Mouse (Mus musculus) CH12.LX (cell line): ENCODE measurements around the gene Mrpl42. TPM values are rescaled to one million over a fixed set of nuclear protein-coding genes. Genes with fewer than 3 reads are reported as not detected.
A peak's percentile ranks its signal among the peaks of the same experiment; 100 is the strongest.

Source experiments
- DNase-seq: peaks from one replicate; pipeline ENCODE4 v3.0.0-alpha.2; 2013; ENCODE audit errors: extremely low read depth
- H3K27ac ChIP-seq: 2 replicates; pipeline ENCODE4 v1.5.1; 2012; ENCODE audit warnings: low read depth, mild to moderate bottlenecking, control low read depth, moderate library complexity; ENCODE audit not compliant: insufficient read depth
- H3K27me3 ChIP-seq: replicated peaks from 2 replicates; pipeline ENCODE3; 2012; ENCODE audit warnings: inconsistent platforms
- H3K36me3 ChIP-seq, 2 experiments: replicated peaks in 1 of 2; 2 replicates each; pipeline versions ENCODE3 to v1.6.1; 2012; ENCODE audit warnings: inconsistent platforms in 1 of 2, low read length in 1 of 2, mild to moderate bottlenecking in 1 of 2, mixed read lengths in 1 of 2, moderate library complexity in 1 of 2; ENCODE audit not compliant: control insufficient read depth in 1 of 2, insufficient read depth in 1 of 2
- H3K4me1 ChIP-seq, 2 experiments: 2 replicates each; pipeline ENCODE4 v1.6.1; 2012; ENCODE audit warnings: inconsistent platforms in 1 of 2, moderate library complexity in 1 of 2; ENCODE audit not compliant: insufficient read depth in 2 of 2, control insufficient read depth in 1 of 2
- H3K4me2 ChIP-seq: 2 replicates; pipeline ENCODE4 v1.6.1; 2012; ENCODE audit warnings: low read depth, mild to moderate bottlenecking, control low read depth; ENCODE audit not compliant: poor library complexity, insufficient read depth, severe bottlenecking
- H3K4me3 ChIP-seq, 3 experiments: fragments of 150-350 bp in 1 of 3; sonication (generic) in 1 of 3; replicated peaks in 1 of 3; 2 replicates each; pipeline versions ENCODE3 to v1.5.1; 2011 to 2012; ENCODE audit warnings: low read depth in 2 of 3, low read length in 2 of 3, mild to moderate bottlenecking in 2 of 3, moderate library complexity in 2 of 3, control low read depth in 1 of 3, improper control_type of control experiment in 1 of 3, inconsistent platforms in 1 of 3, mixed read lengths in 1 of 3; ENCODE audit not compliant: poor library complexity in 1 of 3
- H3K79me2 ChIP-seq: replicated peaks from 2 replicates; pipeline ENCODE4 v1.6.1; 2012; ENCODE audit warnings: mild to moderate bottlenecking, moderate library complexity; ENCODE audit not compliant: control insufficient read depth, poor library complexity, insufficient read depth, severe bottlenecking; ENCODE audit errors: extremely low read depth
- H3K9ac ChIP-seq: 2 replicates; pipeline ENCODE4 v1.6.1; 2012; ENCODE audit warnings: low read depth, mild to moderate bottlenecking, control low read depth, moderate library complexity; ENCODE audit not compliant: insufficient read depth
- H3K9me3 ChIP-seq: replicated peaks from 2 replicates; pipeline ENCODE3; 2012; ENCODE audit warnings: low read length, inconsistent platforms, mixed read lengths
- BHLHE40 ChIP-seq: IDR thresholded peaks from 2 replicates; pipeline ENCODE4 v1.6.1; 2011; ENCODE audit warnings: mild to moderate bottlenecking, low read depth, low read length, improper control_type of control experiment
- CHD1 ChIP-seq: IDR thresholded peaks from 2 replicates; pipeline ENCODE4 v1.6.1; 2012; ENCODE audit warnings: low read depth, low read length, improper control_type of control experiment, inconsistent platforms
- E2F4 ChIP-seq: IDR thresholded peaks from 2 replicates; pipeline ENCODE4 v1.6.1; 2011; ENCODE audit warnings: low read depth, low read length, improper control_type of control experiment; ENCODE audit not compliant: insufficient replicate concordance
- ELF1 ChIP-seq: IDR thresholded peaks from 2 replicates; pipeline ENCODE4 v1.6.1; 2014; ENCODE audit warnings: low read depth, mild to moderate bottlenecking, inconsistent platforms, low read length, improper control_type of control experiment
- ETS1 ChIP-seq: conservative IDR thresholded peaks from 2 replicates; pipeline ENCODE4 v1.6.1; 2012; ENCODE audit warnings: low read depth, mild to moderate bottlenecking, inconsistent platforms, low read length, improper control_type of control experiment, moderate library complexity
- GABPA ChIP-seq: IDR thresholded peaks from 2 replicates; pipeline ENCODE4 v1.6.1; 2012; ENCODE audit warnings: low read depth, low read length, improper control_type of control experiment, inconsistent platforms; ENCODE audit not compliant: insufficient replicate concordance
- HCFC1 ChIP-seq: IDR thresholded peaks from 2 replicates; pipeline ENCODE4 v1.6.1; 2012; ENCODE audit warnings: low read depth, mild to moderate bottlenecking, inconsistent platforms, low read length, improper control_type of control experiment
- KAT2A ChIP-seq: IDR thresholded peaks from 2 replicates; pipeline ENCODE4 v1.6.1; 2012; ENCODE audit warnings: low read length, improper control_type of control experiment, inconsistent platforms; ENCODE audit not compliant: insufficient replicate concordance
- MAZ ChIP-seq: IDR thresholded peaks from 2 replicates; pipeline ENCODE4 v1.6.1; 2012; ENCODE audit warnings: low read depth, mild to moderate bottlenecking, inconsistent platforms, low read length, improper control_type of control experiment, moderate library complexity
- MXI1 ChIP-seq: IDR thresholded peaks from 2 replicates; pipeline ENCODE4 v1.6.1; 2011; ENCODE audit warnings: mild to moderate bottlenecking, low read depth, low read length, improper control_type of control experiment
- MYC ChIP-seq: IDR thresholded peaks from 2 replicates; pipeline ENCODE4 v1.6.1; 2011; ENCODE audit warnings: low read depth, mild to moderate bottlenecking, improper control_type of control experiment, low read length
- POLR2A ChIP-seq: IDR thresholded peaks from 2 replicates; pipeline ENCODE4 v1.6.1; 2011; ENCODE audit warnings: low read depth, mild to moderate bottlenecking, improper control_type of control experiment, low read length
- POLR2AphosphoS2 ChIP-seq: IDR thresholded peaks from 2 replicates; pipeline ENCODE4 v1.6.1; 2011; ENCODE audit warnings: low read depth, low read length, improper control_type of control experiment
- RAD21 ChIP-seq: IDR thresholded peaks from 2 replicates; pipeline ENCODE4 v1.6.1; 2011; ENCODE audit warnings: low read depth, mild to moderate bottlenecking, low read length, improper control_type of control experiment, moderate library complexity
- RCOR1 ChIP-seq: conservative IDR thresholded peaks from 2 replicates; pipeline ENCODE4 v1.6.1; 2012; ENCODE audit warnings: low read depth, mild to moderate bottlenecking, inconsistent platforms, low read length, improper control_type of control experiment
- UBTF ChIP-seq: IDR thresholded peaks from 2 replicates; pipeline ENCODE4 v1.6.1; 2012; ENCODE audit warnings: low read depth, mild to moderate bottlenecking, inconsistent platforms, low read length, improper control_type of control experiment, moderate library complexity
- USF1 ChIP-seq: IDR thresholded peaks from 2 replicates; pipeline ENCODE4 v1.6.1; 2014; ENCODE audit warnings: low read depth, mild to moderate bottlenecking, inconsistent platforms, low read length, improper control_type of control experiment
- ZKSCAN1 ChIP-seq: IDR thresholded peaks from 2 replicates; pipeline ENCODE4 v1.6.1; 2012; ENCODE audit warnings: low read depth, inconsistent platforms, low read length, improper control_type of control experiment, borderline replicate concordance
- ZMIZ1 ChIP-seq: IDR thresholded peaks from 2 replicates; pipeline ENCODE4 v1.6.1; 2012; ENCODE audit warnings: low read depth, mild to moderate bottlenecking, inconsistent platforms, low read length, improper control_type of control experiment
- dilution Hi-C: fragments of 300-500 bp; cut with MboI; formaldehyde crosslinking; loops from 2 replicates; pipeline ENCODE4 v1.14.3; 2020; ENCODE audit warnings: low sequenced_read_pairs; ENCODE audit not compliant: extremely low pct_unique_long_range_greater_than_20kb, extremely low pct_ligation_motif_present
- in situ Hi-C: fragments of 300-500 bp; cut with MboI; formaldehyde crosslinking; loops from 3 replicates; pipeline ENCODE4 v1.14.3; 2019; ENCODE audit warnings: low sequenced_read_pairs, low pct_ligation_motif_present, low pct_unique_long_range_greater_than_20kb, mixed read lengths
- polyA plus RNA-seq: library from polyadenylated mRNA; unstranded; fragments of >175 nt; gene quantifications from 2 replicates; pipeline ENCODE4 v1.2.1, GENCODE M21; 2012; ENCODE audit warnings: low read depth; ENCODE audit not compliant: insufficient read length
- total RNA-seq, 2 experiments: library from RNA; depleted of rRNA; stranded (reverse); fragments of 300-350 nt in 1 of 2; fragments of >200 nt in 1 of 2; gene quantifications; 2 replicates each; pipeline ENCODE4 v1.2.3; 2012 to 2014

Gene Mrpl42
- total and polyA plus RNA-seq, 3 experiments = 161 to 389 (median 223) TPM

GRCm38 (mm10) chr10:95504341-95504740 is 2.6 kb upstream of the Mrpl42 start:
- Histone ChIP-seq H3K36me3 (peaks cover 0 to 2% of the 10 kb centered on the region in 2 experiments), H3K27me3 (no peaks in the 10 kb centered on the region), H3K4me1 (peaks cover 5 to 26% of the 10 kb centered on the region in 2 experiments; a peak in 2 of 4 replicates), H3K4me3 (no peak overlapping the region), H3K4me2 (no peak overlapping the region), H3K79me2 (peaks cover 18% of the 10 kb centered on the region), H3K9me3 (no peaks in the 10 kb centered on the region), H3K9ac (no peak overlapping the region), H3K27ac (no peak overlapping the region)
- no peak for DNase-seq
- in situ Hi-C loops = no loop called here
- TF ChIP-seq GABPA (no peak), MAZ (no peak), MXI1 (no peak), MYC (no peak), ZMIZ1 (no peak), POLR2A (no peak), POLR2AphosphoS2 (no peak), ZKSCAN1 (no peak)
- dilution Hi-C loops = no loop called here

- Histone ChIP-seq H3K36me3 (peaks cover 2 to 4% of the 10 kb centered on the region in 2 experiments), H3K27me3 (no peaks in the 10 kb centered on the region), H3K9ac (peak overlapping the region; percentile 54; the same call in 1 of the 2 replicates), H3K9me3 (no peaks in the 10 kb centered on the region), H3K4me1 (peaks cover 5 to 19% of the 10 kb centered on the region in 2 experiments; a peak in 2 of 4 replicates), H3K4me3 (no peak overlapping the region), H3K27ac (peak overlapping the region; percentile 41; the same call in 1 of the 2 replicates), H3K79me2 (peaks cover 22% of the 10 kb centered on the region), H3K4me2 (peak overlapping the region; percentile 91)
- no peak for DNase-seq
- in situ Hi-C loops = no loop called here
- TF ChIP-seq MYC (no peak), RCOR1 (no peak), RAD21 (no peak), UBTF (no peak), HCFC1 (0 out of 2 replicates have a peak, but pooled peaks have one; percentile 9), ELF1 (no peak), ETS1 (no peak), USF1 (peak; percentile 38; the same call in 1 of the 2 replicates), KAT2A (no peak), CHD1 (no peak), ZKSCAN1 (no peak), E2F4 (no peak), BHLHE40 (0 out of 2 replicates have a peak, but pooled peaks have one; percentile 8), GABPA (no peak)
- dilution Hi-C loops = no loop called here
These were observed 1.9 kb upstream of the Mrpl42 start for GRCm38 (mm10) chr10:95503443-95504235.
